Mouse (Mus musculus) MEL (cell line): ENCODE measurements around the gene U90926.

Experiments
- CTCF ChIP-seq, 3 experiments: IDR thresholded peaks in 2 of 3; conservative IDR thresholded peaks in 1 of 3; 2 replicates each; pipeline ENCODE4 v1.5.1; 2011 to 2012; ENCODE audit warnings: low read length in 3 of 3, low read depth in 2 of 3, mild to moderate bottlenecking in 2 of 3, improper control_type of control experiment in 1 of 3, inconsistent platforms in 1 of 3, mixed read lengths in 1 of 3, moderate library complexity in 1 of 3; ENCODE audit not compliant: control insufficient read depth in 1 of 3, insufficient read depth in 1 of 3, poor library complexity in 1 of 3, severe bottlenecking in 1 of 3
- JUND ChIP-seq: IDR thresholded peaks from 2 replicates; pipeline ENCODE4 v1.6.1; 2011; ENCODE audit warnings: low read depth, mild to moderate bottlenecking, improper control_type of control experiment, low read length

DNA sequence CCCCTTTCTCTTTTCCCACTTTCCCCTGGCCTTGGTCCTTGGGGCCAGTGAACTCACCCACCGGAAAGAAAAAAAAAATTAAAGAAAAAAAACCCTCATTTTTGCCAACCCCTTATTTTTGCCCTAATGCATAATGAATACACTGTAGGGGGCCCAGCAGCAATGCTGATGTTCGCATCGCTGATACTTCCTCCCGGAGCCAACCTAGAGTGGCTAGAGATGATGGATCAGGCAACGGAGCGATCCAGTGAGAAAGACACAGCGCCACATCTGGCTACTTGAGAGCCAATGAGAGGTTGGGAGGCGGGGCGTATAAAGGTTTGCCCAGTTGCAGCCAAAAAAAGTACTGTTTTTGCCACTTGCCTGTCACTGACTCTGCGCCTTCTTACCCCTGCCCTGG is 13.6 kb upstream of the U90926 start:
- TF ChIP-seq CTCF (IDR thresholded peaks at IDR 0.05 in 2 of 3, conservative IDR thresholded peaks at IDR 0.05 in 1 of 3; ENCODE audit: control insufficient read depth in 1 of 3, insufficient read depth in 1 of 3, low read depth in 2 of 3, low read length in 3 of 3, poor library complexity in 1 of 3, severe bottlenecking in 1 of 3) (no peak), JUND (no peak)
